Mouse (Mus musculus): ENCODE data around the gene Tfeb. TPM values are rescaled to one million over a fixed set of nuclear protein-coding genes. Genes with fewer than 3 reads are reported as not detected.

Tfeb gene
- total and polyA plus RNA-seq, 3 experiments: 16.4 to 22.8 TPM; not detected in 1

- TF ChIP-seq RAD21 (IDR thresholded peaks at IDR 0.05; ENCODE audit: low read depth, low read length): peak; percentile 65
Measured at GRCm38 (mm10) chr17:47793377-47793776, 56.5 kb downstream of the Tfeb start (continued).

GRCm38 (mm10) chr17:47795446-47795845 lies 58.6 kb downstream of the Tfeb start:
- Histone ChIP-seq H3K4me3 (ENCODE audit: control insufficient read depth in 1 of 2, insufficient read depth in 1 of 2, low read depth in 2 of 2, low read length in 2 of 2) (no peak overlapping the region), H3K27ac (ENCODE audit: control insufficient read depth, low read depth, low read length) (no peak overlapping the region), H3K9me3 (replicated peaks; ENCODE audit: insufficient read depth, low read length) (no peaks in the 10 kb centered on the region), H3K4me1 (ENCODE audit: control insufficient read depth in 1 of 2, insufficient read depth in 2 of 2, low read length in 2 of 2) (peaks cover 0 to 6% of the 10 kb centered on the region in 2 experiments; a peak in 2 of 4 replicates), H3K79me2 (ENCODE audit: control insufficient read depth, insufficient read depth, low read length, poor library complexity) (no peaks in the 10 kb centered on the region), H3K9ac (ENCODE audit: control insufficient read depth, low read depth, low read length, poor library complexity, severe bottlenecking) (no peak overlapping the region), H3K36me3 (ENCODE audit: control insufficient read depth in 1 of 2, insufficient read depth in 2 of 2, low read length in 2 of 2) (0 out of 4 replicates have a peak, but pooled peaks cover 0 to 2% of the 10 kb centered on the region in 2 experiments), H3K27me3 (ENCODE audit: control insufficient read depth in 1 of 2, insufficient read depth in 2 of 2, low read length in 2 of 2) (no peaks in the 10 kb centered on the region)
- peak; percentile 80 for DNase-seq (ENCODE audit: low read depth, low spot score)
- TF ChIP-seq SMC3 (IDR thresholded peaks at IDR 0.05; ENCODE audit: low read depth, low read length) (peak; percentile 62), HCFC1 (IDR thresholded peaks at IDR 0.05; ENCODE audit: low read depth, low read length) (no peak), CTCF (IDR thresholded peaks at IDR 0.05 in 2 of 3, conservative IDR thresholded peaks at IDR 0.05 in 1 of 3; ENCODE audit: control insufficient read depth in 1 of 3, insufficient read depth in 1 of 3, low read depth in 2 of 3, low read length in 3 of 3, poor library complexity in 1 of 3, severe bottlenecking in 1 of 3) (peak; percentile 82 to 94 (median 85)), MYC (IDR thresholded peaks at IDR 0.05; ENCODE audit: low read depth, low read length) (no peak), ZC3H11A (IDR thresholded peaks at IDR 0.05; ENCODE audit: low read depth, low read length) (no peak), RAD21 (IDR thresholded peaks at IDR 0.05; ENCODE audit: low read depth, low read length) (peak; percentile 28)

- Histone ChIP-seq H3K27ac (ENCODE audit: control insufficient read depth, low read depth, low read length) (no peak overlapping the region), H3K4me3 (ENCODE audit: control insufficient read depth in 1 of 2, insufficient read depth in 1 of 2, low read depth in 2 of 2, low read length in 2 of 2) (no peak overlapping the region), H3K4me1 (ENCODE audit: control insufficient read depth in 1 of 2, insufficient read depth in 2 of 2, low read length in 2 of 2) (peaks cover 0 to 6% of the 10 kb centered on the region in 2 experiments; a peak in 2 of 4 replicates), H3K27me3 (ENCODE audit: control insufficient read depth in 1 of 2, insufficient read depth in 2 of 2, low read length in 2 of 2) (no peaks in the 10 kb centered on the region), H3K79me2 (ENCODE audit: control insufficient read depth, insufficient read depth, low read length, poor library complexity) (no peaks in the 10 kb centered on the region), H3K9me3 (replicated peaks; ENCODE audit: insufficient read depth, low read length) (no peaks in the 10 kb centered on the region), H3K9ac (ENCODE audit: control insufficient read depth, low read depth, low read length, poor library complexity, severe bottlenecking) (no peak overlapping the region), H3K36me3 (ENCODE audit: control insufficient read depth in 1 of 2, insufficient read depth in 2 of 2, low read length in 2 of 2) (0 out of 4 replicates have a peak, but pooled peaks cover 0 to 2% of the 10 kb centered on the region in 2 experiments)
- TF ChIP-seq ZNF384 (IDR thresholded peaks at IDR 0.05; ENCODE audit: low read depth, low read length): no peak
- no peak for TF ChIP-seq EP300 (IDR thresholded peaks at IDR 0.05; ENCODE audit: low read depth in 1 of 2, low read length in 2 of 2)
- TF ChIP-seq MYB (IDR thresholded peaks at IDR 0.05; ENCODE audit: low read depth, low read length): no peak
- TF ChIP-seq ZMIZ1 (IDR thresholded peaks at IDR 0.05; ENCODE audit: low read depth, low read length): no peak
- TF ChIP-seq JUND (IDR thresholded peaks at IDR 0.05; ENCODE audit: low read depth, low read length): no peak
- no peak for TF ChIP-seq MAX (IDR thresholded peaks at IDR 0.05; ENCODE audit: low read length)
- no peak for TF ChIP-seq USF2 (IDR thresholded peaks at IDR 0.05; ENCODE audit: borderline replicate concordance in 1 of 2, insufficient read depth in 1 of 2, low read depth in 1 of 2, low read length in 2 of 2)
- TF ChIP-seq TBP (IDR thresholded peaks at IDR 0.05; ENCODE audit: low read depth, low read length): no peak
- no peak for TF ChIP-seq ZKSCAN1 (IDR thresholded peaks at IDR 0.05; ENCODE audit: low read depth, low read length)
- no peak for TF ChIP-seq HCFC1 (IDR thresholded peaks at IDR 0.05; ENCODE audit: low read depth, low read length)
- no peak for TF ChIP-seq ETS1 (IDR thresholded peaks at IDR 0.05; ENCODE audit: low read depth, low read length)
- TF ChIP-seq RAD21 (IDR thresholded peaks at IDR 0.05; ENCODE audit: low read depth, low read length): no peak
- no peak for TF ChIP-seq SMC3 (IDR thresholded peaks at IDR 0.05; ENCODE audit: low read depth, low read length)
- TF ChIP-seq GABPA (IDR thresholded peaks at IDR 0.05; ENCODE audit: low read depth, low read length): no peak
- no peak for TF ChIP-seq ELF1 (IDR thresholded peaks at IDR 0.05; ENCODE audit: low read depth, low read length)
- DNase-seq (ENCODE audit: low read depth, low spot score): no peak
Measured at GRCm38 (mm10) chr17:47796156-47796816, 59.5 kb downstream of the Tfeb start.
